Mouse (Mus musculus) ovary, postnatal 14 days (tissue): Measurements from ENCODE around the gene Ankrd23.

ENCODE experiments used
- DNase-seq: peaks from one replicate; pipeline ENCODE4 v3.0.0; 2022; ENCODE audit warnings: low spot score

The Ankrd23 gene

GRCm38 (mm10) chr1:36563197-36563596 is 26.5 kb upstream of the Ankrd23 start:
- no peak for DNase-seq

GRCm38 (mm10) chr1:36562388-36562787 is 25.7 kb upstream of the Ankrd23 start:
- DNase-seq, result no peak

- no peak for DNase-seq
Observed at GRCm38 (mm10) chr1:36560903-36561302, 24.2 kb upstream of the Ankrd23 start.

DNA sequence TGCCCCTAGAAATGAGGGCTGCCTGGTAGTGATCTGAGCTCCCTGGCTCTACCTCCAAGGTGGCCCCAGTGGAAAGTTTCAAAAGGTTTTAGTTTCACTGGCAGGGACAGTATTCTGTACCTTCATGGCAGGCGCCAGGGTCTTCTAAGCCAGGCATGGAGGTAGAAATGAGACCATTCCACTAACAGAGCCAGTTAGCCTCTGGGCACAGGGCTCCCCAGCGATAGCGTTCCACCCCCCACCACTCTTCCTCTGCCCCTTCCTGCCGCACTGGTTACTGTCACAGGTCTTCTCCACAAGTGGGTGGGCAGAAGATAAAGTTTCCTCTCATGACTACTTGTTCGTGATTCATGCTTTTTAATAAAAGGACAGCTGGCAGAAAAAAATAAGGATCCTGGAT is 23.2 kb upstream of the Ankrd23 start:
- no peak for DNase-seq

DNA sequence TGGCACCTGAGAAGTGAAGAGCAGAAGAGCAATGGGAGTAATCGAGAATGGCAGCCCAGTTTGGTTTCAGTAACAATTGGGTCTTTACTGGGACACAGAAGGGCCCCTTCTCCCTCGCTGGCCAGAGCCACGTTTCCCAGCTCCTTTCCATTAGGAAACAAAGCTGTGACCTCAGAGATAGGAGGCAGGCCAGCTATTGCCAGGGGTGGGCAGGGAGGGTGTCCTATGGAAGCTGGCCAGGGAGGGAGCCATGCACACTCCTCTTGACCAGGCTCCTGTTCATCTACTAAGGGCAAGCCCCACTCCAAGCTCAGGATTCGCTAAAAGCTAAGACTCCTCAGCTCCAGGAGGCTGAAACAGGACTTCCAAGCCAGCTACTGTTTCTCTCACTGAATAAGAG is 22.6 kb upstream of the Ankrd23 start:
- DNase-seq, result no peak

GRCm38 (mm10) chr1:36558031-36558993 is 21.6 kb upstream of the Ankrd23 start, which contains the start of gene Sema4c:
Sema4c (minus strand) TSS chr1:36558349.
- peak; percentile 72 for DNase-seq

DNA sequence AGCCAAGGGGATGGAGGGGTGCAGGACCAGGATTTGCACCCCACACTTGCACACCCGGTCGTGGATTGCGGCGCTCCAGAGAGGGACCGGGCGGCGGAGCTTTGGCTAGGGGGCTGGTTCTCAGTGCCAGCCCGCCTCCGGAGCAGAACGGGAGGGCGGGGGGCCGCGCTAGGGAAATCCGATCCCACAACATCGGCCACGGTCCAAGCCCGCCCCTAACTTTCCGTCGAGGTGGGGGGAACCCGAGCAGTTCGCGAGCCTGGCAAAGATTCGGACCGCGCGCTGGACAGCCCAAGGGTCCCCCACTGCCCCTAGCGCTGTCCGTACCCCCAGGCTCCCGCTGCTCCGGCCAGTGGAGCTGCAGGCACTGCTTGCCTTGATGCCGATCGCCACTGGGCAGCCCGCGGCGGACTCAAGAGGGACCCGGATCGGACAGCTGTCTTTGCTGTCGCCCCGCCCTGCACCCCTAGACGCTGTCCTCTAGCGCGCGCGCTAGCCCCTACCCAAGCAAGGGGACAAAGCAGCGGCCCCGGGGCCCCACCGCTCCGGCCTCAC is 20.9 kb upstream of the Ankrd23 start:
- peak; percentile 82 for DNase-seq

DNA sequence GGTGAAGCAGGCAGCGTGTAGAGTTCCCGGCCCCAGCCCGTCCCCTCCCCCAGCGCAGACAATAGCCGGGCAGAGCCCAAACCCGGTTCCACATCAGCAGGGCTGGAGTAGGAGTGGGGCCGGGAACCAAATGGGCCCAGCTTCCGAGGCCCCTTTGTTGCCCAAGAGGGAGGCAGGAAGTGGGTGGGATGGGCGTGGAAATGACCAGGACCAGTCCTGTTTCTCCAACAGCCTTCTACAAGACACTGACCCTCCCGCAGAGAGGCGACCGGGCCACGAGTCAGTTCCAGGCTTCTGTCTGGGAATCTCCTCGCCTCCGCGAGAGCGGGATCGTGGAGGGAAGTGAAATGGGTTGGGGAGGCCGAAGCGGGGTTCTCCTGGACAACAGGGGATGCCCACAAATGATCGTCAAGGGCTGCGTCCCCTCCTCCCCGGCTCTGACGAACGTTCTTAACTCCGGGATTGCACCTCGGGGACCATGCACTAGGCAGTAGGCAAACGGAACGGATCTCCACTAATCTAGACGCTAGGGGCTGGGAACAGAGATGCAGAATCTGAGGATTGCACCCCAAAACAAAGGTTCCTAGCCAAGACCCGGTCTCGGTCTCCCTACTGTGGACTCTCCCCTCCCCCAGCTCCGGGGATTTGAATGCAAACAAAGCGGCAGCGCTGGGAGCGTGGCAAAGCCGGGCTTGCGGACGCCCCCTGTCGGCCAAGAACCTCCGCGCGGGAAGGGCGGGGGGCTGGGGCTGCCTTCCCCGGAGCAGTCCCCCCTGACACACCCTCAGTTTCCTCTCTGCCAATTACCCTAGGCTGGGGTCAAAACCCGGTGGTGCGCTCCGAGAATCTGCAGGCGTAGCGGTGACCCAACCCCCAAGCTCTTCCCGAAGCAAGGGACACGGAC is 20.1 kb upstream of the Ankrd23 start:
- peak; percentile 95 for DNase-seq

DNA sequence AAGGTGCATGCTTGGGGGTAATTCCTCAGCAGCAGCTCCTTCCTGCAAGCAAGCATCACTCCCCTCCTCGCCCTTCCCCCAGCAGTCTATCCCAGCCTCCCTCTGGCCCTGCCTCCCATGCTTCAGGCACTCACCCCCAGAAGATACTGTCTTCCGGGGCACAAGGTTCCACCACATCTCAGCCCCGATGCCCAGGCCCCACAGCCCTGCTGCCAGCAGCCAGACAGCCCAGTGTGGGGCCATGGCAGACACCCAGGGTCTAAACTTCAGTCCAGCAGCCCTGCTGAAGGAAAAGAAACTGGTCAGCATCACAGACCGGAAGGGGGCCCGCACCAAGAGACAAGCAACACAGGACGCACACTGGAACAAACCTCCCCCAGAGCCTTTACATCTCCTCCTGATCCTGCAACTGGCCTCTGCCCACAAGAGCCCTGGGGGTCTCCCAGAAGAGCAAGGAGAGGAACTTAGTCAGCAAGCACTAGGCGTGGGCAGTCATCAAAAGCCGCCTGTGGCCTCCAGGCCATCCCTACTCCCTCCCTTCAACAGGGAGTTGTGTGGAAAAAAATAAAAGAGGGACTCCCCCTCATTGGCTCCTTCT is 19.2 kb upstream of the Ankrd23 start:
- no peak for DNase-seq

DNA sequence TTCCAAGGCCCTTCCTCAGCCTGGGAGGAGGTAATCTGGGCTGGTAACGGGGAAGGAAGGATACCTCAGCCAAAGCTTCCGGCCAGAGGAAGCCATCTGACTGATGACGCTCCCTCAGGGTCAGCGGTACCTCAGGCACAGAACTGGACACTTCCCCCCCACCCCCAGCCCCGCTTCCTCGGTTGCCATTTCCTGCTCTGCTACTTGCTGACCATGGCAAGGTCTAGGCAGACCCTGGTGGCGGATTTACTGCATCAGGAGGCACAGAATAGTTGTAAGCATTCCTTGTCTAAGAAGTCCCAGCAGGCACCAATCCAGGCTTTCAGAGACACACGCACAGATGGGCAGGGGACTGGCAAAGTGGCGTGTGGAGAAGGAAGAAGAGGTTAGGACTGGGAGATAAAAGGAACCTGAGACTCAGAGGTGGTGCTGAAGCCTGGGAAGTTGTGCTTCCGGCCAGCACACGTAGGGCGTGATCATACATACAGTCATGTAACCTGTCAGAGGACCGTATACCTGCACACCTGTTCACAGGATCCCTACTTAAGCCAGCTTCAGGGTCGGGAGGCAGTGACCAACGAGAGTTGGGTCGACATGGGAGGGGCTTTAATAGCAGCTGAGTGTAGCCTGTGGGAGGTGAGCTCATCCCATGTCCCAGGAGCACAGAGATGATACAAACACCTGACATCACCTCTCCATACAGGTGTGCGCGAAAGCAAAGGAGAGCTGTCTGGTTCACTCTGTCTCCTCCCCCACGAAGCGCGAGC is 18.1 kb upstream of the Ankrd23 start:
- DNase-seq, result no peak

DNA sequence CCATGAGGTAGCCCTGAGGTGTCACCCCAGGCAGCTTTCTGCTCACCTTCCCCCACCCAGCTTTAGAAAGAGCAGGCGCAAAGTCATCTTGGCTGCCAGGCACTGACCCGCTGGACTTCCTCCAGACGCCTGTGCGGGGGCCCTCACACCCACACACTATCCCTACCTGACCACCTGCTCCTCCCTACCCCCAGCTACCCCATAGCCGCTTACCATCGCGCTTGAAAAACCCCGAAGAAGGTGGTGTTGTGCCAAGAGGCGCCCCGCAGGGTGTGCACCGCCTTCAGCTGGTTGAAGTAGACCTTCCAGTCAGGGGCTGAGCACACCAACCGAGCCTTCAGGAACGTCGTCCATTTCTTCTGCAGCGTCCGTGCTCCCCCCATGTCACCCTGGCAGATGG is 15.8 kb upstream of the Ankrd23 start:
- DNase-seq, result no peak

GRCm38 (mm10) chr1:36551904-36552303 is 15.2 kb upstream of the Ankrd23 start:
- DNase-seq, result no peak

GRCm38 (mm10) chr1:36550075-36550863 is 13.6 kb upstream of the Ankrd23 start:
- DNase-seq, result no peak

DNA sequence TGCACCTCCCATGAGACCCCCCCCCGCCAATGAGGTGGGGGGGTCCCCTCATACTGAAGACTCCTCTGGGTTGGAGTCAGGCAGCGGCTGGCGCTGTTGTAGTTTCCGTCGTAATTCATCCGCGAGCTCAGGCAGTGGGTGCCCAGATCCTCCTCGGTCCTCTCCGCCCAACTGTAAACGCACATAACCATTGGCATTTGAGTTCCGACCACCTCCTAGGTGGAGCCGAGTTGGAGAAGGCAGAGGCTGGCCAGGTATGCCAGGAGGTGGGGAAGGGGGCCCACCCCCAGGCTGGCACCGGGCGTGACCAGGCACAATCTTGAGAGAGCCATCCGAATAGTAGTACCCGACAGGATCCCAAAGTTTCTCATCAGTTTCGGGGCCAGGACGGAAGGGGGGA is 12.8 kb upstream of the Ankrd23 start:
- no peak for DNase-seq

GRCm38 (mm10) chr1:36548771-36549170 is 12.1 kb upstream of the Ankrd23 start:
- DNase-seq, result no peak

- peak; percentile 61 for DNase-seq
Observed at GRCm38 (mm10) chr1:36547981-36548598, 11.4 kb upstream of the Ankrd23 start.

- peak; percentile 91 for DNase-seq
Observed at GRCm38 (mm10) chr1:36546888-36547471, 10.3 kb upstream of the Ankrd23 start, which contains the start of gene Ankrd39. Ankrd39 (minus strand) TSS chr1:36547445.

- no peak for DNase-seq
Observed at GRCm38 (mm10) chr1:36545845-36546600, 9.3 kb upstream of the Ankrd23 start.

DNA sequence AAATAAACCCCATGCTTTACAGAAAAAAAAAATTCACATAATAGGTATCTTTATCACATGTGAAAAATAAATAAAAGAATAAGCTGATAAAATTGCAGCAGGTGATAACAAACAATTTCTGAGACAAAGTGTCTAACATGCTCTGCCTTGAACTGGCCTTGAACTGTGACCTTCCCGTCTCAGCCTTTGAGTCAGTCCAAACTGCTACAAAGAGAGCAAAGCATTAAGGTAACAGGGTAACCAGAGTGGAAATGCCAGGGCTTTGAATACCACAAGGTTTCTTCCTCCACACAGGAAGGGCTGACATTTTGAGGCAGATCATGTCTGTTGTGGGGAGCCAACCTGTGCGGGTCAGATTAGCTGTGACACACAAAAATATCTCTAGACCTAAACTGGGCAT is 8.7 kb upstream of the Ankrd23 start:
- DNase-seq, result no peak
